Mouse (Mus musculus) CH12.LX (cell line): ENCODE measurements around the gene Adra2b.

ENCODE experiments used
- BHLHE40 ChIP-seq: IDR thresholded peaks from 2 replicates; pipeline ENCODE4 v1.6.1; 2011; ENCODE audit warnings: mild to moderate bottlenecking, low read depth, low read length, improper control_type of control experiment
- CHD2 ChIP-seq: IDR thresholded peaks from 2 replicates; pipeline ENCODE4 v1.6.1; 2011; ENCODE audit warnings: low read length, improper control_type of control experiment
- CTCF ChIP-seq, 2 experiments: IDR thresholded peaks in 1 of 2; conservative IDR thresholded peaks in 1 of 2; 2 replicates each; pipeline ENCODE4 v1.5.1; 2011 to 2012; ENCODE audit warnings: low read depth in 2 of 2, low read length in 2 of 2, improper control_type of control experiment in 1 of 2, inconsistent platforms in 1 of 2, mild to moderate bottlenecking in 1 of 2, moderate library complexity in 1 of 2
- EP300 ChIP-seq: IDR thresholded peaks from 2 replicates; pipeline ENCODE4 v1.6.1; 2011; ENCODE audit warnings: low read length, improper control_type of control experiment
- JUND ChIP-seq: conservative IDR thresholded peaks from 2 replicates; pipeline ENCODE4 v1.6.1; 2011; ENCODE audit warnings: low read depth, low read length, improper control_type of control experiment
- MAZ ChIP-seq: IDR thresholded peaks from 2 replicates; pipeline ENCODE4 v1.6.1; 2012; ENCODE audit warnings: low read depth, mild to moderate bottlenecking, inconsistent platforms, low read length, improper control_type of control experiment, moderate library complexity
- NELFE ChIP-seq: IDR thresholded peaks from 2 replicates; pipeline ENCODE4 v1.6.1; 2011; ENCODE audit warnings: low read depth, low read length, improper control_type of control experiment
- POLR2A ChIP-seq: IDR thresholded peaks from 2 replicates; pipeline ENCODE4 v1.6.1; 2011; ENCODE audit warnings: low read depth, mild to moderate bottlenecking, improper control_type of control experiment, low read length
- TBP ChIP-seq: conservative IDR thresholded peaks from 2 replicates; pipeline ENCODE4 v1.6.1; 2011; ENCODE audit warnings: low read depth, low read length, improper control_type of control experiment
- TCF12 ChIP-seq: IDR thresholded peaks from 2 replicates; pipeline ENCODE4 v1.6.1; 2014; ENCODE audit warnings: low read depth, mild to moderate bottlenecking, inconsistent platforms, low read length, improper control_type of control experiment
- USF1 ChIP-seq: IDR thresholded peaks from 2 replicates; pipeline ENCODE4 v1.6.1; 2014; ENCODE audit warnings: low read depth, mild to moderate bottlenecking, inconsistent platforms, low read length, improper control_type of control experiment
- USF2 ChIP-seq: conservative IDR thresholded peaks from 2 replicates; pipeline ENCODE4 v1.6.1; 2011; ENCODE audit warnings: low read depth, low read length, improper control_type of control experiment

GRCm38 (mm10) chr2:127372082-127372481 is 9.1 kb downstream of the Adra2b start:
- TF ChIP-seq EP300 (no peak), CTCF (conservative IDR thresholded peaks at IDR 0.05 in 1 of 2, IDR thresholded peaks at IDR 0.05 in 1 of 2; ENCODE audit: low read depth in 2 of 2, low read length in 2 of 2) (no peak), NELFE (no peak), POLR2A (no peak), USF2 (no peak), JUND (no peak), BHLHE40 (no peak), MAZ (no peak), TCF12 (no peak), CHD2 (no peak), USF1 (no peak), TBP (no peak)
